Mouse (Mus musculus): ENCODE results near the gene Npm1. TPM values are rescaled to one million over a fixed set of nuclear protein-coding genes. Genes with fewer than 3 reads are reported as not detected.
A peak's percentile ranks its signal among the peaks of the same experiment; 100 is the strongest.

The Npm1 gene
- polyA plus RNA-seq, 1 experiment from 2014 or later, result 392 TPM

GRCm38 (mm10) chr11:33143906-33144305, 19.1 kb downstream of the Npm1 start:
- Histone ChIP-seq H3K9ac (no peak overlapping the region), H3K9me3 (replicated peaks) (no peaks in the 10 kb centered on the region), H3K27me3 (peaks cover 19% of the 10 kb centered on the region), H3K36me3 (no peaks in the 10 kb centered on the region), H3K4me1 (replicated peaks) (peaks cover 62% of the 10 kb centered on the region), H3K27ac (peak overlapping the region; percentile 80), H3K4me2 (peak overlapping the region; percentile 24; the same call in 1 of the 2 replicates), H3K4me3 (no peak overlapping the region)
- 30% methylated on average over 9 of the region's 9 CpGs for WGBS
- no peak for ATAC-seq (replicated peaks; ENCODE audit: insufficient number of reproducible peaks, insufficient read depth, low FRiP score, low read depth)

DNA sequence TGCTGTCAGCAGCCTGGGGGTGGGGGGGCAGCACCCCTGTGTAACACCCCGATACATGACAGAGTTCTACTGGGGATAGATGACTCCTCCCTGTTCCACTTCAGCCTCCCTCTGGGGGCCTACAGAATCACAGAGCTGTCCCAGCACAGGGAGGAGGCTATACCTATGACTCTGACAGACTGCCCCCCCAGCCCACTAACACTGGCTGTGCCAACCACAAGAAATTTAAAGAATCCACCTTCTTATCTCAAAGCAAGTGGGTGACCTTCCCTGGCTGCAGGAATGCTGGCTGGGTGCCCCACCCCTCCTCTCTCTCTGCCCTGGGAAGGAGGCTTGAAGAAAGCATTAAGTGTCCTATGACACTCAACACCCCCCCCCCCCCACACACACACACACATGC, 20.2 kb downstream of the Npm1 start:
- Histone ChIP-seq H3K9ac (no peak overlapping the region), H3K9me3 (replicated peaks) (no peaks in the 10 kb centered on the region), H3K4me2 (peak overlapping the region; percentile 41), H3K4me3 (no peak overlapping the region), H3K27me3 (peaks cover 19% of the 10 kb centered on the region), H3K36me3 (no peaks in the 10 kb centered on the region), H3K27ac (peak overlapping the region; percentile 80), H3K4me1 (replicated peaks) (peaks cover 55% of the 10 kb centered on the region)
- WGBS, result 33% methylated on average over 1 of the region's 1 CpGs
- ATAC-seq (replicated peaks; ENCODE audit: insufficient number of reproducible peaks, insufficient read depth, low FRiP score, low read depth), result peak; percentile 53

DNA sequence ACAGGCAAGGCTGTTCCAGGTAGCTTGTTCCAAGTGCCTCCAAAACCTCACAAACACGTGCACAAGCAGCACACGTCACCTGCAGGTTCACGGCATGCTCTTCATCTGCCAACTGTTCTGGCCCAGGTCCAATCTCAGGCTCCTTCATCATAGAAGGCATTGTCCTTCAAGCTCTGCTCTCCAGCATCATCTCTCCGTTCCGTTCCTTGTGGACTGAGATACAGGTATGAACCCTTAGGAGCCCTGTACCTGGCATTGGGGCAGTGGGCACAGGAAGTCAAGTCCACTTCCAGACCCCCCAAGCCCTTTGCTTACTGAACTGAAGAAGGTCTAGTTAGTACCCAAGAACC, 22.9 kb downstream of the Npm1 start:
- ATAC-seq (replicated peaks; ENCODE audit: insufficient number of reproducible peaks, insufficient read depth, low FRiP score, low read depth), result no peak
- Histone ChIP-seq H3K36me3 (no peaks in the 10 kb centered on the region), H3K27me3 (0 out of 2 replicates have a peak, but pooled peaks cover 9% of the 10 kb centered on the region), H3K9me3 (replicated peaks) (no peaks in the 10 kb centered on the region), H3K4me2 (no peak overlapping the region), H3K4me1 (replicated peaks) (peaks cover 41% of the 10 kb centered on the region), H3K4me3 (no peak overlapping the region), H3K9ac (no peak overlapping the region), H3K27ac (no peak overlapping the region)
- 87% methylated on average over 5 of the region's 5 CpGs for WGBS

DNA sequence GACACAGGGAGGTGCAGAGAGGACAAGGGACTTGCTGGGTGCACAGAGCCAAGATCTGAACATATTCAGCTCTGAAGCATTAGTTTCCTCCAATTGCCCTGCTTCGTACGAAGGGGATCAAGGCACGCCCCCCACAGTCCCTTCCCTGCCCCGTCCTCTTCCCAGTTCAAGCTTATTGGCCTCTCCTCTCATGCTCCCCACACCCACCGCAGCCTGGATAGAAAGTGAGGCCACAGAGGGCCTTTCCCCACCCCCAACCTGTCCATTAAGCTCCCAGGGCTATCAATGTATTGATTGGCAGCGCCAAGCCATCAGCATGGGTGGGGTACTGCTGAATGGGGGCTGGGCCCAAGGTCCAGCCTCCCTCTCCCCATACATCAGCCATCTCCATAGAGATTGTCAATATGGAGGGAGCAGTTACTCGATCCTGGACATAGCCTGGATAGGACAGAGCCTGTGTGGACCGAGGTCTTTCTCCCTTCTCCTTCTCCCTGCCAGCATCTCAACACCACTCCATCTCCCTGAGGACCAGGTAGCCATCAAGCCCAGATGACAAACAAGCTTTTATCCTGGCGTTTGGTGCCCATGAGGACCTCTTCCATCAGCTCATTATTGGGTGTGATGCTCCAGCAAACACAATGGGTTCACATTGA, 23.4 kb downstream of the Npm1 start:
- 0 out of 2 replicates have a peak, but pooled peaks cover 6% of the 10 kb centered on the region for H3K27me3 ChIP-seq
- no peak overlapping the region for H3K27ac ChIP-seq
- no peak overlapping the region for H3K9ac ChIP-seq
- H3K4me1 ChIP-seq (replicated peaks), result peaks cover 36% of the 10 kb centered on the region
- H3K9me3 ChIP-seq (replicated peaks), result no peaks in the 10 kb centered on the region
- no peak for ATAC-seq (replicated peaks; ENCODE audit: insufficient number of reproducible peaks, insufficient read depth, low FRiP score, low read depth)
- 86% methylated on average over 9 of the region's 9 CpGs for WGBS
- H3K4me3 ChIP-seq, result no peak overlapping the region
- H3K36me3 ChIP-seq, result no peaks in the 10 kb centered on the region
- H3K4me2 ChIP-seq, result no peak overlapping the region

DNA sequence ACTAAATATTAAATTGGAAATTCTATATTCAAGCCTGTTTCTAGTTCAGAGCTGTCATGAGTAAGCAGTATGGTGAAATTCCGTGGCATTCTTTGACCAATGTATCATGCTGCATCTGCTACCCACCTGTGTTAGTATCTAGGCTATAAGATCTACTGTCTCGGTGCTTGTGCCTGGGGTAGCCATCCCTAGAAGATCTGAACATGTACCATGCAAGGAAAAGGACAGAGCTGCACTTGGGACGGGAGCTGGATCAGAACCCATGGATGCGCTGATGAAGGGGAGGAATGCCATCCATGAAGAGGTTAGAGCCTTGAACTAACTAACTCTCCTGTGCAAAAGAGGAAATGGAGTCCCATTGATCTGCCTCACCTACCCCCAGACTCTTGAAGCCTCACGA, 24.3 kb downstream of the Npm1 start:
- H3K9ac ChIP-seq, result no peak overlapping the region
- ATAC-seq (replicated peaks; ENCODE audit: insufficient number of reproducible peaks, insufficient read depth, low FRiP score, low read depth), result no peak
- H3K27me3 ChIP-seq, result no peaks in the 10 kb centered on the region
- no peak overlapping the region for H3K4me3 ChIP-seq
- 91% methylated on average over 5 of the region's 5 CpGs for WGBS
- H3K36me3 ChIP-seq, result no peaks in the 10 kb centered on the region
- H3K4me1 ChIP-seq (replicated peaks), result peaks cover 27% of the 10 kb centered on the region
- no peak overlapping the region for H3K4me2 ChIP-seq
- H3K27ac ChIP-seq, result no peak overlapping the region
- no peaks in the 10 kb centered on the region for H3K9me3 ChIP-seq (replicated peaks)

- no peak overlapping the region for H3K9ac ChIP-seq
- H3K4me1 ChIP-seq (replicated peaks), result peaks cover 10% of the 10 kb centered on the region
Observed at GRCm38 (mm10) chr11:33134391-33134986, 28.5 kb downstream of the Npm1 start.

DNA sequence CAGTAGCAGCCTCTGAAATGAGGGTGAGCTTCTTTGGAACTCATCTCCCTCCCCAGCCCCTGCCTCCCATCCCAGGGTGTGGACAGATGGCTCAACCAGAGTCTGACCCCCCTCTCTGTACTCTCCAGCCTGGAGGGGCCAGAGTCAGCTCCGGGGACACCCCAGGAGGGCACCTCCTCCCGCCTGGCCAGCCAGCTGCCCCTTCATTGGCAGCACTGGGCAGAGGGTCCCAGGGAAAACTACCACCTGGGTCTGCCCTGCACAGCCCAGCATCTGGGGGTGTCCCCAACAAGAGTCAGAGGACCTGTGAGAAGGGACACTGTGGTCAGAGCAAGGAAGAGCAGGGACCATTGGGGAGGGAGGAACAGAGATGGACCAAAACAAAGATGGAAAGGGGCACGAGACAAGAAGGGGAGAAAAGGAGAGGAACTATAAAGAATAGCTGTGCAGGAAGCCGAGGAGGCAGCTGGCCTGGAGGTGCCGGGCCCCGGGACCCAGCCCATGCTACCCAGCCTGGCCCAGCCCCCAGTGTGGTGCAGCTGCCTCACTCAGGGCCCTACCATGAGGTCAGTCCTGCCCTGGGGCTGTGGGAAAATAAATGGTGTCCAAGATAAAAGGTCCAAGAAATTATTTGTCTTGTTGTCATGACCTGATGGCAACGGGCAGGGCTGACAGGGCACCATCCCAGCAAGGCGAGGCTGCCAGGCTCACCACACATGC, 30.2 kb downstream of the Npm1 start:
- peaks cover 12% of the 10 kb centered on the region for H3K4me1 ChIP-seq (replicated peaks)
- H3K9ac ChIP-seq, result no peak overlapping the region
- H3K27ac ChIP-seq, result no peak overlapping the region
- H3K36me3 ChIP-seq, result no peaks in the 10 kb centered on the region
- H3K4me2 ChIP-seq, result no peak overlapping the region
- 58% methylated on average over 8 of the region's 8 CpGs for WGBS
- H3K9me3 ChIP-seq (replicated peaks), result no peaks in the 10 kb centered on the region
- no peaks in the 10 kb centered on the region for H3K27me3 ChIP-seq
- no peak overlapping the region for H3K4me3 ChIP-seq
- no peak for ATAC-seq (replicated peaks; ENCODE audit: insufficient number of reproducible peaks, insufficient read depth, low FRiP score, low read depth)

More at GRCm38 (mm10) chr11:33134391-33134986, 28.5 kb downstream of the Npm1 start:
- Histone ChIP-seq H3K27ac (no peak overlapping the region), H3K4me2 (no peak overlapping the region), H3K36me3 (no peaks in the 10 kb centered on the region), H3K9me3 (replicated peaks) (no peaks in the 10 kb centered on the region), H3K4me3 (no peak overlapping the region), H3K27me3 (no peaks in the 10 kb centered on the region)
- whole genome bisulfite sequencing, result 82% methylated on average over 8 of the region's 8 CpGs
- ATAC-seq (replicated peaks; ENCODE audit: insufficient number of reproducible peaks, insufficient read depth, low FRiP score, low read depth), result no peak

DNA sequence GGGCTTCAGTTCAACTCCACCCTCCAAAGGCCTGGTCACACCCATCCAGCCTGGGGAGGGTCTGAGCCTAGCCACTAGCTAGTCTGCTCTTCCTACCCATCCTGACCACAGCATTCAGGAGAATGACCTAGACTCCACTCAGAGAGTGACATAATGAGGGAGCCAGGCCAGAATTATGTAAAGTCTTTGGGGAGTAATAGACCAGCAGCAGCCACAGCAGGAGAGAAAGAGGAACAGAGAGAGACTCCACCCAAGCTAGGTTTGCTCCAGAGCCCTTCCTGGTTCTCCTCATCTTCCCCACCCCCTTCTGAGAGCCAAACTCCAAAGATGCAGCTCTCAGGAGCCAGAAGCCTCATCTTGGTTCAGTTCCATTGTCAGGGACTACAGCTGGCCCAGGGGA, 35.9 kb downstream of the Npm1 start:
- H3K27me3 ChIP-seq, result 0 out of 2 replicates have a peak, but pooled peaks cover 9% of the 10 kb centered on the region
- H3K9ac ChIP-seq, result no peak overlapping the region
- no peak overlapping the region for H3K4me3 ChIP-seq
- no peaks in the 10 kb centered on the region for H3K36me3 ChIP-seq
- no peak overlapping the region for H3K27ac ChIP-seq
- ATAC-seq (replicated peaks; ENCODE audit: insufficient number of reproducible peaks, insufficient read depth, low FRiP score, low read depth), result no peak
- H3K9me3 ChIP-seq (replicated peaks), result no peaks in the 10 kb centered on the region
- H3K4me2 ChIP-seq, result no peak overlapping the region
- peaks cover 12% of the 10 kb centered on the region for H3K4me1 ChIP-seq (replicated peaks)

GRCm38 (mm10) chr11:33122575-33123268, 40.3 kb downstream of the Npm1 start:
- 3% methylated on average over 37 of the region's 37 CpGs for WGBS
- Histone ChIP-seq H3K4me3 (peak overlapping the region; percentile 42), H3K27me3 (peaks cover 26% of the 10 kb centered on the region; the same call in 1 of the 2 replicates)

DNA sequence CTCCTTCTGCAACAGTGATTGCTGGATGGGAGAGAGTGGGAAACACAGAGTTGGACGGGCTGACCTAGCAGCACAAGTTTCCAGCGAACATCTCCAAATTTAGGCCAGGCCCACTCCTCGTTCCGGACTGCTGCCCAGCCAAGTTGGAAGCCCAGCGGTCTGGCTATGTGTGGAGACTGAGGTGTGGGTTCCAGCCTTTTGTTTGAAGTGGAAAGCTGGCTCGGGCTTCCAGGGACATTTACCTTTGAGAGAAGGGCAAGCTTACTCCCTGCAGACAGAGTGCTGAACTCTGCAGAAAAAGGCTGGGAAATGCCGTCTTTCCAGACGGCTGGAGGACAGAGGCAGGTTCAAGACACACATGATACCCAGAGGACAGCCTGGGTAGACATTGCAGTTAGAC, 43.5 kb downstream of the Npm1 start:
- Histone ChIP-seq H3K4me1 (replicated peaks) (peaks cover 9% of the 10 kb centered on the region), H3K27ac (no peak overlapping the region)
- 70% methylated on average over 8 of the region's 8 CpGs for WGBS

More at GRCm38 (mm10) chr11:33122575-33123268, 40.3 kb downstream of the Npm1 start:
- Histone ChIP-seq H3K9ac (peak overlapping the region; percentile 48), H3K4me1 (replicated peaks) (peaks cover 9% of the 10 kb centered on the region), H3K9me3 (replicated peaks) (no peaks in the 10 kb centered on the region), H3K36me3 (no peaks in the 10 kb centered on the region), H3K4me2 (peak overlapping the region; percentile 74), H3K27ac (no peak overlapping the region)
- peak; percentile 60 for ATAC-seq (replicated peaks; ENCODE audit: insufficient number of reproducible peaks, insufficient read depth, low FRiP score, low read depth)

GRCm38 (mm10) chr11:33119116-33119515, 43.9 kb downstream of the Npm1 start:
- H3K9me3 ChIP-seq (replicated peaks), result no peaks in the 10 kb centered on the region
- ATAC-seq (replicated peaks; ENCODE audit: insufficient number of reproducible peaks, insufficient read depth, low FRiP score, low read depth), result no peak
- no peak overlapping the region for H3K4me2 ChIP-seq
- H3K4me1 ChIP-seq (replicated peaks), result peaks cover 9% of the 10 kb centered on the region
- H3K4me3 ChIP-seq, result no peak overlapping the region
- no peak overlapping the region for H3K27ac ChIP-seq
- H3K9ac ChIP-seq, result no peak overlapping the region
- H3K36me3 ChIP-seq, result no peaks in the 10 kb centered on the region
- WGBS, result 75% methylated on average over 7 of the region's 7 CpGs
- H3K27me3 ChIP-seq, result peaks cover 26% of the 10 kb centered on the region; the same call in 1 of the 2 replicates

More for the DNA sequence above, 43.5 kb downstream of the Npm1 start:
- H3K27me3 ChIP-seq, result peaks cover 26% of the 10 kb centered on the region; the same call in 1 of the 2 replicates
- H3K4me2 ChIP-seq, result no peak overlapping the region
- no peak overlapping the region for H3K9ac ChIP-seq
- no peak for ATAC-seq (replicated peaks; ENCODE audit: insufficient number of reproducible peaks, insufficient read depth, low FRiP score, low read depth)
- H3K36me3 ChIP-seq, result no peaks in the 10 kb centered on the region
- no peak overlapping the region for H3K4me3 ChIP-seq
- no peaks in the 10 kb centered on the region for H3K9me3 ChIP-seq (replicated peaks)
